In genomic region chr9:28861983-28862382, GRCm38 (mm10) we compare ENCODE assay signal across 26 mouse cellular contexts.
A peak's percentile ranks its signal among the peaks of the same experiment; 100 is the strongest.
DNase-seq lines count a peak whose midpoint lies in the region; ATAC-seq and TF ChIP-seq lines count a peak whose summit lies in the region.
"Had no signal": no experiment of that assay in that cellular context is flagged by ENCODE, and none has a peak within 500 bp of the region (broad histone marks: within the 10 kb centered on the region; RNA-seq: fewer than 3 reads in every experiment).

No protein-coding gene starts in this region.

- intact Hi-C loops in left cerebral cortex, adult 2 months (cut with DNase I) = no loop called here

- no peaks in the 10 kb centered on the region for H3K27me3 ChIP-seq in forebrain, postnatal 0 days (ENCODE audit: insufficient read depth, low read length)
- H3K27me3 ChIP-seq in forebrain, embryonic 11.5 days (ENCODE audit: control insufficient read depth, insufficient read depth, low read length) = no peaks in the 10 kb centered on the region
- H3K27me3 ChIP-seq: embryonic facial prominence, embryonic 12.5 days; embryonic facial prominence, embryonic 15.5 days; forebrain, embryonic 12.5 days; forebrain, embryonic 15.5 days; heart, embryonic 12.5 days; heart, embryonic 15.5 days had no signal

- H3K4me2 ChIP-seq in forebrain, postnatal 0 days (ENCODE audit: low read depth) = no peak overlapping the region
- H3K4me2 ChIP-seq in forebrain, embryonic 11.5 days (ENCODE audit: low read depth, low read length, severe bottlenecking) = no peak overlapping the region
- H3K4me2 ChIP-seq: embryonic facial prominence, embryonic 12.5 days; embryonic facial prominence, embryonic 15.5 days; forebrain, embryonic 12.5 days; forebrain, embryonic 15.5 days; heart, embryonic 12.5 days; heart, embryonic 15.5 days; hindbrain, embryonic 14.5 days had no signal

- peak; percentile 14 for DNase-seq in forebrain, postnatal 0 days
- no peak for DNase-seq in forebrain, embryonic 11.5 days (ENCODE audit: low spot score)
- no peak for DNase-seq in left cerebral cortex, adult 2 months (ENCODE audit: extremely low spot score in 1 of 2, low spot score in 2 of 2)
- no peak for DNase-seq in left cerebral cortex, adult 11 months (ENCODE audit: low spot score)
- DNase-seq in right cerebral cortex, postnatal 4 days = peak; percentile 10
- no peak for DNase-seq in right cerebral cortex, postnatal 14 days
- DNase-seq: adrenal gland, adult 8-10 months; adrenal gland, postnatal 25 days; cerebellum, adult 18-20 months; cerebellum, adult 9-10 months; cerebellum, postnatal 14 days; gastrocnemius, postnatal 25 days; heart, adult 18-20 months; heart, postnatal 10 days; heart, postnatal 36 days had no signal

- H3K4me1 ChIP-seq in forebrain, postnatal 0 days (ENCODE audit: insufficient read depth) = no peaks in the 10 kb centered on the region
- no peaks in the 10 kb centered on the region for H3K4me1 ChIP-seq in forebrain, embryonic 11.5 days (replicated peaks; ENCODE audit: control insufficient read depth, insufficient read depth, low read length)
- H3K4me1 ChIP-seq: embryonic facial prominence, embryonic 12.5 days; embryonic facial prominence, embryonic 15.5 days; forebrain, embryonic 12.5 days; forebrain, embryonic 15.5 days; heart, embryonic 12.5 days; heart, embryonic 15.5 days; hindbrain, embryonic 10.5 days had no signal

- no peak overlapping the region for H3K9ac ChIP-seq in forebrain, postnatal 0 days
- H3K9ac ChIP-seq in forebrain, embryonic 11.5 days (ENCODE audit: low read length) = no peak overlapping the region
- H3K9ac ChIP-seq: embryonic facial prominence, embryonic 12.5 days; embryonic facial prominence, embryonic 15.5 days; forebrain, embryonic 12.5 days; forebrain, embryonic 15.5 days; heart, embryonic 12.5 days; heart, embryonic 15.5 days; hindbrain, embryonic 14.5 days had no signal

- H3K36me3 ChIP-seq in forebrain, postnatal 0 days (ENCODE audit: insufficient read depth) = no peaks in the 10 kb centered on the region
- H3K36me3 ChIP-seq in forebrain, embryonic 11.5 days (ENCODE audit: control insufficient read depth, insufficient read depth, low read length) = no peaks in the 10 kb centered on the region
- H3K36me3 ChIP-seq: embryonic facial prominence, embryonic 12.5 days; embryonic facial prominence, embryonic 15.5 days; forebrain, embryonic 12.5 days; forebrain, embryonic 15.5 days; heart, embryonic 12.5 days; heart, embryonic 15.5 days; hindbrain, embryonic 10.5 days had no signal

- peak; percentile 20; the same call in 1 of the 2 replicates for TF ChIP-seq CTCF in forebrain, postnatal 0 days (IDR thresholded peaks at IDR 0.05; ENCODE audit: low read depth)
- TF ChIP-seq CTCF in left cerebral cortex, adult 2 months (IDR thresholded peaks at IDR 0.05) = no peak

- no peak for ATAC-seq in forebrain, postnatal 0 days
- ATAC-seq in forebrain, embryonic 11.5 days (replicated peaks; ENCODE audit: low FRiP score) = no peak
- ATAC-seq: activated CD4-positive, CD25-positive, alpha-beta regulatory T cell, adult 4 months; forebrain, embryonic 15.5 days; hindbrain, postnatal 0 days; inflammation-experienced regulatory T-cells, adult 6 months had no signal

- H3K27ac ChIP-seq in forebrain, postnatal 0 days (ENCODE audit: low read depth, low read length) = no peak overlapping the region
- no peak overlapping the region for H3K27ac ChIP-seq in forebrain, embryonic 11.5 days (ENCODE audit: low read depth, low read length)
- peak overlapping the region; percentile 24; the same call in 1 of the 2 replicates for H3K27ac ChIP-seq in left cerebral cortex, adult 2 months
- H3K27ac ChIP-seq: embryonic facial prominence, embryonic 12.5 days; embryonic facial prominence, embryonic 15.5 days; forebrain, embryonic 12.5 days; forebrain, embryonic 15.5 days; heart, embryonic 15.5 days; hindbrain, embryonic 10.5 days; hindbrain, embryonic 14.5 days; hindbrain, postnatal 0 days had no signal

- WGBS in forebrain, postnatal 0 days = 55% methylated on average over 4 of the region's 4 CpGs
- 92% methylated on average over 4 of the region's 4 CpGs for WGBS in forebrain, embryonic 11.5 days

- H3K9me3 ChIP-seq in forebrain, postnatal 0 days (ENCODE audit: low read length) = no peaks in the 10 kb centered on the region
- no peaks in the 10 kb centered on the region for H3K9me3 ChIP-seq in forebrain, embryonic 11.5 days (ENCODE audit: control insufficient read depth, low read length)
- H3K9me3 ChIP-seq: embryonic facial prominence, embryonic 12.5 days; embryonic facial prominence, embryonic 15.5 days; forebrain, embryonic 12.5 days; forebrain, embryonic 15.5 days; heart, embryonic 12.5 days; heart, embryonic 15.5 days; hindbrain, embryonic 10.5 days had no signal

- H3K4me3 ChIP-seq in forebrain, postnatal 0 days (ENCODE audit: low read depth, low read length) = no peak overlapping the region
- H3K4me3 ChIP-seq in forebrain, embryonic 11.5 days (ENCODE audit: low read depth, low read length) = no peak overlapping the region
- no peak overlapping the region for H3K4me3 ChIP-seq in left cerebral cortex, adult 2 months
- H3K4me3 ChIP-seq: embryonic facial prominence, embryonic 12.5 days; embryonic facial prominence, embryonic 15.5 days; forebrain, embryonic 12.5 days; forebrain, embryonic 15.5 days; heart, embryonic 12.5 days; heart, embryonic 15.5 days; hindbrain, embryonic 10.5 days had no signal

Comparison
In these comparisons a context has a peak if more than half of its experiments do, and no peak if none do; other contexts are left out.
1. DNase-seq: peak in forebrain, postnatal 0 days (single experiment) and right cerebral cortex, postnatal 4 days (single experiment); none in forebrain, embryonic 11.5 days (single experiment), left cerebral cortex, adult 2 months (0 of 2), left cerebral cortex, adult 11 months (single experiment) and right cerebral cortex, postnatal 14 days (single experiment).